Mouse (Mus musculus) kidney, postnatal 0 days (tissue): Measurements from ENCODE around the gene Top2b. TPM values are rescaled to one million over a fixed set of nuclear protein-coding genes. Genes with fewer than 3 reads are reported as not detected.
A peak's percentile ranks its signal among the peaks of the same experiment; 100 is the strongest.

Experiments
- ATAC-seq: fragments of 200-750 bp; cut with Nextera tagmentation; replicated peaks from 2 replicates; pipeline ENCODE4 v1.8.0; 2017; ENCODE audit warnings: low read depth, moderate number of reproducible peaks, moderate TSS enrichment, moderate library complexity; ENCODE audit not compliant: low FRiP score
- DNase-seq: peaks from one replicate; pipeline ENCODE4 v3.0.0-alpha.2; 2016; ENCODE audit warnings: low spot score
- H3K27ac ChIP-seq: fragments of 300-500 bp; sonication (generic); 2 replicates; pipeline ENCODE4 v1.5.1; 2014; ENCODE audit warnings: mild to moderate bottlenecking
- H3K27me3 ChIP-seq: fragments of 300-500 bp; sonication (generic); 2 replicates; pipeline ENCODE4 v1.6.1; 2014; ENCODE audit warnings: low read length, mixed read lengths; ENCODE audit not compliant: insufficient read depth
- H3K36me3 ChIP-seq: fragments of 300-500 bp; sonication (generic); 2 replicates; pipeline ENCODE4 v1.6.1; 2014; ENCODE audit warnings: low read length, mixed read lengths; ENCODE audit not compliant: insufficient read depth
- H3K4me1 ChIP-seq: fragments of 300-500 bp; sonication (generic); replicated peaks from 2 replicates; pipeline ENCODE4 v1.6.1; 2014; ENCODE audit warnings: antibody characterized with exemption, low read length, mixed read lengths; ENCODE audit not compliant: insufficient read depth
- H3K4me2 ChIP-seq: fragments of 300-500 bp; sonication (generic); 2 replicates; pipeline ENCODE4 v1.6.1; 2014; ENCODE audit warnings: mild to moderate bottlenecking, low read length, moderate library complexity, mixed read lengths
- H3K4me3 ChIP-seq: fragments of 300-500 bp; sonication (generic); replicated peaks from 2 replicates; pipeline ENCODE4 v1.5.1; 2014; ENCODE audit warnings: low read depth, low read length
- H3K9ac ChIP-seq: fragments of 300-500 bp; sonication (generic); 2 replicates; pipeline ENCODE4 v1.6.1; 2014; ENCODE audit warnings: low read depth, low read length
- H3K9me3 ChIP-seq: fragments of 300-500 bp; sonication (generic); replicated peaks from 2 replicates; pipeline ENCODE4 v1.6.1; 2016; ENCODE audit warnings: low read length, inconsistent platforms, mixed read lengths
- CTCF ChIP-seq: IDR thresholded peaks from 2 replicates; pipeline ENCODE4 v1.5.1; 2016; ENCODE audit warnings: antibody characterized with exemption, low read depth, mild to moderate bottlenecking, moderate library complexity
- WGBS: fragments of 180-500 bp; shearing (Covaris S2); extraction: QIAGEN DNeasy Blood & Tissue Kit; methylation state at CpG from one replicate; pipeline ENCODE4 v1.1.7; 2014; 5-methylcytosine and 5-hydroxymethylcytosine counted together
- polyA plus RNA-seq: library from polyadenylated mRNA; unstranded; fragments of >200 nt; fragmentation: Nextera tagmentation; extraction: Ambion mirVana; gene quantifications from 2 replicates; pipeline ENCODE4 v1.2.1, GENCODE M21; 2015

Top2b gene
- polyA plus RNA-seq, 1 experiment from 2014 or later, result 42.3 TPM

- H3K36me3 ChIP-seq, result no peaks in the 10 kb centered on the region
- no peak for TF ChIP-seq CTCF
- no peak for DNase-seq
- no peaks in the 10 kb centered on the region for H3K4me1 ChIP-seq
- H3K4me3 ChIP-seq, result no peak overlapping the region
- H3K9ac ChIP-seq, result no peak overlapping the region
- H3K27me3 ChIP-seq, result no peaks in the 10 kb centered on the region
- no peaks in the 10 kb centered on the region for H3K9me3 ChIP-seq
- no peak overlapping the region for H3K4me2 ChIP-seq
- 38% methylated on average over 5 of the region's 5 CpGs for WGBS
- no peak for ATAC-seq
- H3K27ac ChIP-seq, result peak overlapping the region; percentile 79
Observed at GRCm38 (mm10) chr14:16328959-16329480, 36.0 kb upstream of the Top2b start.

- Histone ChIP-seq H3K9me3 (no peaks in the 10 kb centered on the region), H3K27ac (no peak overlapping the region), H3K9ac (no peak overlapping the region), H3K4me3 (no peak overlapping the region), H3K36me3 (no peaks in the 10 kb centered on the region), H3K4me2 (no peak overlapping the region), H3K4me1 (no peaks in the 10 kb centered on the region), H3K27me3 (no peaks in the 10 kb centered on the region)
- ATAC-seq (no peak), DNase-seq (no peak)
- WGBS, result 51% methylated on average over 3 of the region's 3 CpGs
- TF ChIP-seq CTCF, result no peak
Observed at GRCm38 (mm10) chr14:16329756-16330155, 35.2 kb upstream of the Top2b start.

DNA sequence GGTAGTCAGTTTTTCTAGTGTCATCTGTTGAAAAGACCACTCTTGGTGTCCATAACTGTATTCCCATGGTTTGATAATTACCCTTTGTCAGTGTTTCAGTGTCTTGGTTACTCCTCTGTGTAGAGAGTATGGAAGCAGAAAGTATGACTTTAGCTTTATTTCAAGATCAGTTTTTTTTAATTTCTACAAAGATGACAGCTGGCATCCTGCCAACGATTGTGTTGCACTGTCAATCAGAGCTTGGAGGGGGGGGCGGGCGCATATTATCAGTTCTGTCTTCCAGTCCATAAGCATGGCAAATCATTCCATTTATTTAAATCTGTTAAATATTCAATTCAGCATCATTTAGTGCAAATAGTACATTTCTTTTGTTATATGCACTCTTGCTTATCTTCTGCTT is 30.7 kb upstream of the Top2b start:
- TF ChIP-seq CTCF, result no peak
- WGBS, result 81% methylated on average over 3 of the region's 3 CpGs
- ATAC-seq, result no peak
- no peaks in the 10 kb centered on the region for H3K4me1 ChIP-seq
- no peaks in the 10 kb centered on the region for H3K9me3 ChIP-seq
- DNase-seq, result no peak
- no peak overlapping the region for H3K4me2 ChIP-seq
- H3K27ac ChIP-seq, result no peak overlapping the region
- no peaks in the 10 kb centered on the region for H3K27me3 ChIP-seq
- no peaks in the 10 kb centered on the region for H3K36me3 ChIP-seq
- H3K4me3 ChIP-seq, result no peak overlapping the region
- no peak overlapping the region for H3K9ac ChIP-seq

DNA sequence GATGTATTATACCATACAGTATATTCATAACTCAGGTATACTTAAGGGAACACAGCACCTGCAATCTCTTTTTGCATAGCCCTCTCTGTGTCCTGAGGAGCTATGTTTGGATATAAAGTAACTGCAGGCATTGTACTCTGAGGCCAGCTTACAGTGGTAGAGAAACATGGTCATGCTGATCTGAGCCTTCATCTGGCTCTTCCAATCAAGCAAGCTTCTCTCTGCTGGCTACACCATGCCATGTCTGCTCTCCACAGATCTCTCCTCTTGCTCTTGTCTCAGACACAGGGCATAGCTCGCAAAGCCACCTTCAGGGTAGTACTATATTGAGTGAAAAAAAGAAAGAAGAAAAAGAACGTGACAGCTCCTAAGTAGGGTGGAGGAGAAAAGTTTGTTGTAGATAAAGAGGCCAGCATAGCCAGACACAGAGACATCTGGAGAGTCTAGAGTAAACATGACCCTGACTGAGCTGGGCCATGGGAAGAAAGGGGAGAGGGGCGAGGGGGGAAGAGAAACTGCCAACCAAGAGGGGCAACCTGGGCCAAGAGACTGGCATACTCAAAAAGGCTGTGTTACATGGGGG is 29.1 kb upstream of the Top2b start:
- Histone ChIP-seq H3K4me2 (no peak overlapping the region), H3K9me3 (no peaks in the 10 kb centered on the region), H3K9ac (no peak overlapping the region), H3K27ac (no peak overlapping the region), H3K4me3 (no peak overlapping the region), H3K27me3 (no peaks in the 10 kb centered on the region), H3K4me1 (no peaks in the 10 kb centered on the region), H3K36me3 (no peaks in the 10 kb centered on the region)
- WGBS, result 36% methylated on average over 3 of the region's 3 CpGs
- ATAC-seq, result no peak
- no peak for DNase-seq
- no peak for TF ChIP-seq CTCF

GRCm38 (mm10) chr14:16347505-16347904 is 17.5 kb upstream of the Top2b start:
- ATAC-seq, result no peak
- H3K4me1 ChIP-seq, result no peaks in the 10 kb centered on the region
- no peak overlapping the region for H3K4me2 ChIP-seq
- no peak overlapping the region for H3K27ac ChIP-seq
- WGBS, result 84% methylated on average over 9 of the region's 9 CpGs
- no peak overlapping the region for H3K4me3 ChIP-seq
- DNase-seq, result no peak
- no peak overlapping the region for H3K9ac ChIP-seq
- TF ChIP-seq CTCF, result no peak
- no peaks in the 10 kb centered on the region for H3K36me3 ChIP-seq
- H3K9me3 ChIP-seq, result no peaks in the 10 kb centered on the region
- H3K27me3 ChIP-seq, result no peaks in the 10 kb centered on the region

- Histone ChIP-seq H3K27ac (no peak overlapping the region), H3K27me3 (no peaks in the 10 kb centered on the region), H3K9me3 (no peaks in the 10 kb centered on the region), H3K4me1 (no peaks in the 10 kb centered on the region), H3K4me3 (no peak overlapping the region), H3K36me3 (no peaks in the 10 kb centered on the region), H3K9ac (no peak overlapping the region), H3K4me2 (no peak overlapping the region)
- no peak for TF ChIP-seq CTCF
- 52% methylated on average over 1 of the region's 1 CpGs for WGBS
- no peak for DNase-seq
- no peak for ATAC-seq
Observed at GRCm38 (mm10) chr14:16359704-16360103, 5.3 kb upstream of the Top2b start.
